Mouse (Mus musculus) liver, embryonic 14.5 days (tissue): ENCODE results near the gene Plcb1. TPM values are rescaled to one million over a fixed set of nuclear protein-coding genes. Genes with fewer than 3 reads are reported as not detected.

Source experiments
- ATAC-seq: fragments of 200-750 bp; cut with Nextera tagmentation; 2 replicates; pipeline ENCODE4 v1.8.0; 2017; ENCODE audit warnings: moderate number of reproducible peaks, mild to moderate bottlenecking, moderate library complexity; ENCODE audit not compliant: insufficient read depth
- DNase-seq, 3 experiments: peaks; one replicate each; pipeline ENCODE4 v3.0.0-alpha.2; 2012 to 2013; ENCODE audit warnings: low read depth in 3 of 3, low spot score in 3 of 3
- H3K27ac ChIP-seq: fragments of 300-500 bp; sonication (generic); 2 replicates; pipeline ENCODE4 v1.5.1; 2014; ENCODE audit warnings: moderate library complexity, mild to moderate bottlenecking, control low read depth, inconsistent platforms
- H3K27me3 ChIP-seq: fragments of 300-500 bp; sonication (generic); 2 replicates; pipeline ENCODE4 v1.6.1; 2014; ENCODE audit warnings: mild to moderate bottlenecking, low read length, moderate library complexity; ENCODE audit not compliant: control insufficient read depth, insufficient read depth
- H3K36me3 ChIP-seq: fragments of 300-500 bp; sonication (generic); replicated peaks from 2 replicates; pipeline ENCODE4 v1.6.1; 2014; ENCODE audit warnings: low read depth; ENCODE audit not compliant: control insufficient read depth, insufficient read depth
- H3K4me1 ChIP-seq, 2 experiments: fragments of 200-500 bp in 1 of 2; fragments of 300-500 bp in 1 of 2; sonication (generic) in 1 of 2; replicated peaks; 2 replicates each; pipeline ENCODE4 v1.6.1; 2012 to 2014; ENCODE audit warnings: antibody characterized with exemption in 1 of 2, inconsistent platforms in 1 of 2, low read length in 1 of 2; ENCODE audit not compliant: control insufficient read depth in 2 of 2, insufficient read depth in 2 of 2
- H3K4me2 ChIP-seq: fragments of 300-500 bp; sonication (generic); 2 replicates; pipeline ENCODE4 v1.6.1; 2014; ENCODE audit warnings: low read depth, mild to moderate bottlenecking, control low read depth, moderate library complexity
- H3K4me3 ChIP-seq, 2 experiments: fragments of 200-500 bp in 1 of 2; fragments of 300-500 bp in 1 of 2; sonication (generic) in 1 of 2; 2 replicates each; pipeline ENCODE4 v1.5.1; 2012 to 2014; ENCODE audit warnings: low read depth in 2 of 2, low read length in 2 of 2, mild to moderate bottlenecking in 2 of 2, control low read depth in 1 of 2, inconsistent platforms in 1 of 2, moderate library complexity in 1 of 2; ENCODE audit not compliant: insufficient read depth in 1 of 2
- H3K9ac ChIP-seq: fragments of 300-500 bp; sonication (generic); replicated peaks from 2 replicates; pipeline ENCODE4 v1.6.1; 2014; ENCODE audit warnings: mild to moderate bottlenecking, control low read depth, moderate library complexity
- H3K9me3 ChIP-seq: fragments of 300-500 bp; sonication (generic); 2 replicates; pipeline ENCODE4 v1.6.1; 2016; ENCODE audit warnings: low read length, mixed read lengths; ENCODE audit not compliant: control insufficient read depth
- CTCF ChIP-seq: IDR thresholded peaks from 2 replicates; pipeline ENCODE4 v1.5.1; 2016; ENCODE audit warnings: antibody characterized with exemption, low read depth, control low read depth
- EP300 ChIP-seq: IDR thresholded peaks from 2 replicates; pipeline ENCODE4 v1.6.1; 2016; ENCODE audit warnings: antibody characterized with exemption, low read depth
- WGBS: fragments of 180-500 bp; shearing (Covaris S2); extraction: QIAGEN DNeasy Blood & Tissue Kit; methylation state at CpG from one replicate; pipeline ENCODE4 v1.1.7; 2014; ENCODE audit not compliant: insufficient replicate concordance; 5-methylcytosine and 5-hydroxymethylcytosine counted together
- polyA plus RNA-seq, 2 experiments: library from polyadenylated mRNA; depleted of rRNA in 1 of 2; stranded (reverse) in 1 of 2; unstranded in 1 of 2; fragments of >200 nt; fragmentation: Nextera tagmentation in 1 of 2; extraction: Ambion mirVana in 1 of 2; gene quantifications; 2 replicates each; pipeline versions ENCODE4 v1.2.1 to v1.2.3; 2012 to 2014

Plcb1 gene
- polyA plus RNA-seq, 2 experiments = 0.56 to 3.0 TPM

DNA sequence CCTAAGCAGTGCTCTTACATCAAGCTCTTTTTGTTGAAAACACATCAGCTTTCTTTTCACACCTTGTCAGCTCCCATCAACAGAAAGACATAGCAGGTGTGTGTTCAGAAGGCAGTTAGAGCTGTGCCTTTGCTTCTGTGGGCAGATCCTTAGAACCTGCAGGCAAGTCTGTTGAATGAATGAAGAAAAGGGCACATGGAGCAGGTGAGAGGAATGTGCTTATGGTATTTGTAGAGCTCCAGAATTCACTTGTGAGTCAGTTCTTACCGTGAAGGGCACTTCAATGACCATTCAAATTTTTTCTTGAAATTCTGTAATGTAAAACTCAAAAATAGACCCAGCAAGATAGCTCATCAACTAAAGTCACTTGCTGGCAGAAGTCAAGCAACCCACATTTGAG lies 423.0 kb downstream of the Plcb1 start:
- no peaks in the 10 kb centered on the region for H3K36me3 ChIP-seq
- DNase-seq (no peak), ATAC-seq (no peak)
- no peak overlapping the region for H3K4me2 ChIP-seq
- 61% methylated on average over 1 of the region's 1 CpGs for WGBS
- TF ChIP-seq CTCF = no peak
- TF ChIP-seq EP300 = no peak
- no peak overlapping the region for H3K27ac ChIP-seq
- H3K4me1 ChIP-seq = no peaks in the 10 kb centered on the region
- H3K27me3 ChIP-seq = no peaks in the 10 kb centered on the region
- no peak overlapping the region for H3K9ac ChIP-seq
- no peak overlapping the region for H3K4me3 ChIP-seq
- H3K9me3 ChIP-seq = no peaks in the 10 kb centered on the region

DNA sequence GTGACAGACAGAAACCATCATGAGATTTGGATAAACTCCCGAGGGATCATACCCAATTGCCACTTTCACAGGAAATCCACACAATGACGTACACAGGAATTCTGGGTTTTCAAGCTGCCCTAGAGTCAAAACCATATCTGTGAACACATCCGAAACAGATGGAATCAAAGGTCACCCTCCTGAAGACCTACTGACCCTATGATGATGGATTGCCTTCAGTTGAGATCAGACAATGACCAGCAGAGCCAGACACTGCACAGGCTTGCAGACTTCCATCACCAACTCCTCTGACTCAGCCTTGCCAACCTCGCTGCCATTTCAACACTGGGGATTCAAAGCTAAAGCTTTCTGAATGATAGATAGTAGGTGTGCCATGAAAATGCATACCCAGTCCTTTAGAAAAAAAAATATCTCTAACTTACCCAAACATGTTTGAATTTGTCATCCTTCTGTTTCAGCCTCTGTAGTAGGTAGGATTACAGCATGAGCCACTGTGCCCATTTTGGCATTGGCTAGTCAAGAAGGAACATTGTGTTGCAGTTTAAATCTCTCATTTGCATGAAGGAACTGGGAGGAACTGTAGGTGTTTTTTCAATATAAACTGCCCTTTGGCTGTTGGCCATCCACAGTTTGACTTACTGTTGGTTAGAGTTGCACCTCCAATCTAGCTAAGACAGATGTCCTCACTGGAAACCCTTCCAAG lies 429.0 kb downstream of the Plcb1 start:
- WGBS = 35% methylated on average over 4 of the region's 4 CpGs
- Histone ChIP-seq H3K9ac (no peak overlapping the region), H3K36me3 (no peaks in the 10 kb centered on the region), H3K4me3 (no peak overlapping the region), H3K27ac (no peak overlapping the region), H3K27me3 (no peaks in the 10 kb centered on the region), H3K9me3 (no peaks in the 10 kb centered on the region), H3K4me1 (no peaks in the 10 kb centered on the region), H3K4me2 (no peak overlapping the region)
- no peak for ATAC-seq
- TF ChIP-seq EP300 (no peak), CTCF (no peak)
- no peak for DNase-seq

DNA sequence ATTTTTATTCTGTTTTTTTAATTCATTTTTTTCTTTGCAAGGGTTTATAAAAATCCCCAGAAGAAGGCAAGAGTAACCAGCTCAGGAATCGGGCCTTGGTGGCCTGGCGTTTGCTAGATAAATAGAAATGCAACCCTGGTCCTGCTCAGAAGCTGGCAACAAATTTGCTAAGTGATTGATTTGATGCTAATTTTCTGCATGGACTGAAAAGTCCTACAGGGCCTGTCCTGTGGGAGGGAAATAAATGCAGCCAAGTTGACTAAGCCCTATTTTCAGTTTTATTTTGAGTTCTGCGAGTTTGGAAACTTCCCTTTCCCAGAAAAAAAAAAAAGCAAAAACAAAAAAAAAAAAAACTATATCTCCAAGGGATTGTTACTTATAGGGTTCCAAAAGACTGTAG lies 433.5 kb downstream of the Plcb1 start:
- no peak for TF ChIP-seq EP300
- TF ChIP-seq CTCF = no peak
- Histone ChIP-seq H3K36me3 (no peaks in the 10 kb centered on the region), H3K4me2 (no peak overlapping the region), H3K4me3 (no peak overlapping the region), H3K27me3 (no peaks in the 10 kb centered on the region), H3K9me3 (no peaks in the 10 kb centered on the region), H3K4me1 (no peaks in the 10 kb centered on the region), H3K9ac (no peak overlapping the region), H3K27ac (no peak overlapping the region)
- ATAC-seq (no peak), DNase-seq (no peak)
- 64% methylated on average over 3 of the region's 3 CpGs for WGBS

DNA sequence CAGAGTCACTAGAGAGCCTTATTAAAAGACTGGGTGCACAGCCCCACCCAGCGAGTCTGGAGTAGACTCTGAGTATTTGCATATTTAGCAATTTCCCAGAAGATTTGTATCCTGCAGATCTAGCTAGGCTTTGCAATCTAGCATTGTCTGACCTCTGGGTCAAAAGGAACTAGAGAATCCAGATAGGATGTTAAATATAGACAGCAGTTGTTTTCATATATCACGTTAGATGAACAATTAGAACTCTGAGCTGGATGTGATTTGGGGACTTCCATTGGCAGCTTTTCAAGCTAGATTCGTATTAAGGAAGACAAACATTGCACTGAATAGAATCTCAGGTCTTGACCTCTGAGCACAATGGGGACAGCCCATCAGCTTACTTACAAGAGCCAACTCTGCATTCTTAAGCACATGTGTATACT lies 439.7 kb downstream of the Plcb1 start:
- Histone ChIP-seq H3K4me2 (no peak overlapping the region), H3K27ac (no peak overlapping the region), H3K9me3 (no peaks in the 10 kb centered on the region), H3K27me3 (no peaks in the 10 kb centered on the region), H3K4me1 (no peaks in the 10 kb centered on the region), H3K36me3 (no peaks in the 10 kb centered on the region), H3K4me3 (no peak overlapping the region), H3K9ac (no peak overlapping the region)
- DNase-seq (no peak), ATAC-seq (no peak)
- WGBS = 39% methylated on average over 3 of the region's 3 CpGs
- no peak for TF ChIP-seq CTCF
- TF ChIP-seq EP300 = no peak

DNA sequence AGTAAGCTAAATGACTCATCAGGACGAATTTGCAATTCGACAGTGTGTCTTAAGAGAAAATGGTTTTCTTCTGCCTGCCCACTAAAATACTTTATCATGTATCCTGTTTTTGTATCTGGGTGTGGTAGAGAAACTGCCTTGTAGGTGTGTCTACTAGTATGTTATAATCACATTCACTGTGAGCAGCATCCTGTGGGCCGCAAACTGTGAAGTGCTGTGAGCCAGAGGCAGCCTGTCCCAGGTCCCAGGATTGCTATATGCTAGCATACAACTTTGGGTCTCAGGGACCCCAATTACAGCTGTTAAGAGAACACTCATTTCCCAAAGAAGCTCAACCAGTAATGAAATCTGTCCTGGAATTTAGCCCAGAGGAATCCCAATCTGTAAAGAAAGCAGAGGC lies 444.4 kb downstream of the Plcb1 start:
- WGBS = 64% methylated on average over 3 of the region's 3 CpGs
- H3K9ac ChIP-seq = no peak overlapping the region
- no peak overlapping the region for H3K27ac ChIP-seq
- no peak for TF ChIP-seq EP300
- TF ChIP-seq CTCF = no peak
- H3K36me3 ChIP-seq = no peaks in the 10 kb centered on the region
- no peaks in the 10 kb centered on the region for H3K27me3 ChIP-seq
- no peaks in the 10 kb centered on the region for H3K9me3 ChIP-seq
- H3K4me2 ChIP-seq = no peak overlapping the region
- no peak overlapping the region for H3K4me3 ChIP-seq
- no peak for DNase-seq
- no peak for ATAC-seq
- H3K4me1 ChIP-seq = no peaks in the 10 kb centered on the region
